Mouse (Mus musculus): ENCODE data around the gene Cdh13. TPM values are rescaled to one million over a fixed set of nuclear protein-coding genes. Genes with fewer than 3 reads are reported as not detected.
A peak's percentile ranks its signal among the peaks of the same experiment; 100 is the strongest.

Cdh13 gene
- total RNA-seq, 2 experiments from 2014 or later, result 95.8 to 111 TPM

GRCm38 (mm10) chr8:119224547-119224946, 941.0 kb downstream of the Cdh13 start:
- DNase-seq (ENCODE audit: low spot score), result peak; percentile 55

- DNase-seq (ENCODE audit: low spot score), result no peak
Observed at GRCm38 (mm10) chr8:119245181-119245580, 961.6 kb downstream of the Cdh13 start.

- no peak for DNase-seq (ENCODE audit: low spot score)
Observed at GRCm38 (mm10) chr8:119245641-119246040, 962.1 kb downstream of the Cdh13 start.

- DNase-seq (ENCODE audit: low spot score), result no peak
Observed at GRCm38 (mm10) chr8:119254358-119254757, 970.8 kb downstream of the Cdh13 start.

GRCm38 (mm10) chr8:119258642-119259041, 975.1 kb downstream of the Cdh13 start:
- no peak for DNase-seq (ENCODE audit: low spot score)

DNA sequence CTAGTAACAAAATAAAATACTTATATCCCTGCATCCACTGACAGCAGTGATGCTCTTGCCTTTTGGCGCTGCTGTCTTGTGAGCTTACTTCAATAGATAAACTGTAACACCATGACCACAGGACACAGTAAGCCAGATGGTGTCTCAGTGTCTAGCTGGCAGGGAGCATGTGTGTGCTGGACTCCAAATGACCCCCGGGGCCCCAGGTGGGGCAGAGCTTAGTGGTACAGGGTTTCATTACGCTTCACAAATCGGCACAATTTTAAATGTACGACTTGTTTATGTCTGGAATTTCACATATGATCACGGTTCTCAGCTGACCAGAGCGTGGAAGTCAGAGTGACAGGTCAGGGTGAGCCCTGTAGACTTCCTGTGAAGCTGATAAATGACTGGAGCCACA, 980.2 kb downstream of the Cdh13 start:
- no peak for DNase-seq (ENCODE audit: low spot score)

DNA sequence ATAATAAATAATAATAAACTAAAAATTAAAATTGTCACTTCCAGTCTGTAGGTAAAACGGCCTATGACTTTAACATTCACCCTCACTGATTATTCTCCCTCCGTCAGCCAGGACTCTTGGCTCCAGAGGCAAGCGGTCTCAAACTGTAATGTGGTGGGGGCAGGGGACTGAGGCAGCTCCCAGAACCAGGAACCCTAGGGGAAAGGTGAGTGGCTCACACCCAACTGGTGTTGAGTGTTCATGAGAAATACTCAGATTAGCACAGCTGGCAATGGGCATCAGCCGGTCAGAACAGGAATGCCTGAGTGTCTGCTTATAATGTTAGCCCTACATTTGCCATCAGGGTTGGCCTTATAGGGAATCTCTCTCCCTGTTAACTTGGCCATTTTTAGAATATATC, 982.8 kb downstream of the Cdh13 start:
- DNase-seq (ENCODE audit: low spot score), result no peak

- DNase-seq (ENCODE audit: low spot score), result no peak
Observed at GRCm38 (mm10) chr8:119269576-119269975, 986.0 kb downstream of the Cdh13 start.

DNA sequence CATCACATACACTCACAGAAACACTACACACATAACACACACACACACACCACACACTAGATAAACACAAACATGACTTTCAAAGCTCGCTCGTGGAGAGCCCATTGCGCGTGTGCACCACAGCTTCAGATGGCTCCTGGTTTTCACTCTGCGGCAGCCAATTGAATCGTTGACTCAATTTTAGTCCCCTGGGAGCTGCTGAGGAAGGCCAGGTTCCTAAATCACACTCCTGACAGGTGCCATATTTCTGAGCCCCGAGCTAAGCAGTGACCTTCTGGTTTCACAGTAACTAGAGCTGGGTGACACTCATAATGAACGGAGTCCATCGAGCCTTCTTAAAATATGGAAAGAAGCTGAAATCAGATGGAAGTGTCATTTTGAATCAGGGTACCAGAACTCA, 986.8 kb downstream of the Cdh13 start:
- DNase-seq (ENCODE audit: low spot score), result peak; percentile 54

DNA sequence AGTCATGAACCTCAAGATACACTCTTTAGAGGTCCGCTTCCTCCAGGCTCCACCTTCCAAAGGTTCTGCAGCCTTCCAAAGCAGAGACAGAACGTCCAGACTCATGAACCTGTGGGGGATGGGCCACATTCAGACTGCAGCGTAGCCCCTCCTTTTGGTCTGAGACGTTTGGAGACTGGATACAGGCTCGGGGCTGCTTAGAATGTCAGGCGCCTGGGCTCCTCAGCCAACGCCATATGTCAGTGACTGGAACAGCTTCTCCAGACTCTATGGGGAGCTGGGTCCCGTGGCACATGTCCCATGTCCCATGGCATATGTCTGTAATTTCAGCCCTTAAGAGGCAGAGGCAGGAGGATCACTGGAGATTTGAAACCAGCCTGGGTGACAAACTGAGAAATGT, 989.4 kb downstream of the Cdh13 start:
- DNase-seq (ENCODE audit: low spot score), result no peak

DNA sequence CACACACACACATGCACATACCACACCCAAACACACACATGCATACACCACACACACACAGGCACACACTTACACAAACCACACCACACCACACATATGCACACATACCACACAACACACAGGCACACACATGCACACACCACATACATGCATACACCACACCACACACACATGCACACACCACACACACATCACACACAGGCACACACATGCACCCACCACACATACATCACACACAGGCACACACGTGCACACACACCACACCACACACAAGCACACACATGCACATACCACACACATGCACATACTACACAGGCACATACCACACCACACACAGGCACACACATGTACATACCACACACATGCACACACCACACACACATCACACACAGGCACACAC, 991.9 kb downstream of the Cdh13 start:
- DNase-seq (ENCODE audit: low spot score), result no peak

- peak; percentile 26 for DNase-seq (ENCODE audit: low spot score)
Observed at GRCm38 (mm10) chr8:119277047-119277451, 993.5 kb downstream of the Cdh13 start.

GRCm38 (mm10) chr8:119281761-119282160, 998.2 kb downstream of the Cdh13 start:
- no peak for DNase-seq (ENCODE audit: low spot score)

- peak; percentile 15 for DNase-seq (ENCODE audit: low spot score)
Observed at GRCm38 (mm10) chr8:119284516-119284915, 1001.0 kb downstream of the Cdh13 start.

DNA sequence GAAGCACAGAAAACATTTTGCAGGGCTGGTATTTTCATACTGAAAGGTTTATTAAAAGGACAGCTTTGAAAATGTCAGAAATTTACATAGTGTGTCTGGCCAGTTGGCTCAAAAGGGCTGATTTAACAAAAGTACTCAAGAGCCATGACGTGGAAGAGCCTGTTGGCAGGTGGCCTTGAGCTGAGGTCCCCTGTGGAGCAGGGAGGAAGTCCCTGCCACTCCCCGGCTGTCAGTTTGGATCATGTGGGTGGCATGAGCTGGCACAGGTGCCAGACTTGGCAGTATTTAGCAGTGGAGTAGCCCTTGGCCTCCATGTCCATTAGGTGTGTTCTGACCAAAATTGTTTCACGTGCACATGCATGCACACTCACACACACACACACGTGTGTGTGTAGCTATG, 1001.4 kb downstream of the Cdh13 start:
- DNase-seq (ENCODE audit: low spot score), result no peak

GRCm38 (mm10) chr8:119295477-119295876, 1011.9 kb downstream of the Cdh13 start:
- DNase-seq (ENCODE audit: low spot score), result no peak

- peak; percentile 40 for DNase-seq (ENCODE audit: low spot score)
Observed at GRCm38 (mm10) chr8:119297752-119298151, 1014.2 kb downstream of the Cdh13 start.

GRCm38 (mm10) chr8:119300335-119300734, 1016.8 kb downstream of the Cdh13 start:
- DNase-seq (ENCODE audit: low spot score), result no peak

DNA sequence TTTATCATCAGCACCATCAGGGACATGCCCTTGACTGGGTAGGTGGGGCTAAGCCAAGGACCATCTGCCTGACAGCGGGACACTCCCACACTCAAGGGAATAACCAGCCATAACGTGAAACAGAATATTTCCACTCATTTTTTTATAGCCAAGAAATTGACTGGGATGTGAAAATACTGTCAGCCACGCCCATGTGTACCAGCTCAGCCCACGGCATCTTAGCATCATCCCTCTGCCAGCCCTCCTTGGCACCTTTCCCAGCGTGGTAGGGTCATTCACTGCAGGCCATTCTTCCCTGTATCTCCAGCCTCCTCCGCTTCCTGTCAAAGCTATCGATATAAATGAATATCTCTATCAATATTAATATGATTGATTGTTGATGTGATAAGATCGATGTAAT, 1020.7 kb downstream of the Cdh13 start:
- no peak for DNase-seq (ENCODE audit: low spot score)

DNA sequence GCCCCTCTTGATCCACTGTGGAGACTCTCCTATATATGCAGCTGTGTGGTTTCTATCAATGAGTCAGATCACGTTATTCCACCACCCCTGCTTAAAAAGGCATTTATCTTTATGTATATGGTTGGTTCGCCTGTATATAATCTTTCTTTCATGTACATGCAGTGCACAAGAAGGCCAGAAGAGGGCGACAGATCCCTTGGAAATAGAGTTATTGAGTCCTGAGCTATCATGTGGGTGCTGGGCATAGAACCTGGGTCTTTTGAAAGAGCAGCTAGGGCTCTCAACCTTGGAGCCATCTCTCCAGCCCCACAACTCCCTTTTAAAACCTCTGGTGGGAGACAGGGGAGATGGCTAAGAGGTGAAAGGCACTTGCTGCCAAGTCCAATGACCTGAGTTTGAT, 1027.9 kb downstream of the Cdh13 start:
- no peak for DNase-seq (ENCODE audit: low spot score)

- no peak for DNase-seq (ENCODE audit: low spot score)
Observed at GRCm38 (mm10) chr8:119323215-119323614, 1039.7 kb downstream of the Cdh13 start.

DNA sequence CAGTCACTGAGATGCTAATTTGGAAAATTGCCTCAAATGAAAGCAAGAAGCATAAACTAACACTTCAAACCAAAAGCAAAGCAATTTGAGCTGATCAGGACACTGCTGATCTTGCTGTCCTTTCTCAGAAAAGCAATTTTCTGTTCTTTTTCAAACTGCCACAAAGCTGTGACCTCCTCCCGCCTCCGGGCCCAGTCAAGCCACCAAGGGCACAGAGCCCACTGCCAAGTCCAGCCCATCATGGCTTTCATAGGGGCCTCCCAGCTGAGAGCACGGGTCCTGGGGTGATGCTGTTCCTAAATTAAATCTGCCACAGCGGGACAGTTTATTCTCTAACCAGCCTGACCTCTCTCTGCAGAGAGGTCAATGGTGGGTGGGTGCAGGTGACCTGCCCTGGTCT, 1056.0 kb downstream of the Cdh13 start:
- no peak for DNase-seq (ENCODE audit: low spot score)

GRCm38 (mm10) chr8:119343606-119344005, 1060.1 kb downstream of the Cdh13 start:
- no peak for DNase-seq (ENCODE audit: low spot score)

DNA sequence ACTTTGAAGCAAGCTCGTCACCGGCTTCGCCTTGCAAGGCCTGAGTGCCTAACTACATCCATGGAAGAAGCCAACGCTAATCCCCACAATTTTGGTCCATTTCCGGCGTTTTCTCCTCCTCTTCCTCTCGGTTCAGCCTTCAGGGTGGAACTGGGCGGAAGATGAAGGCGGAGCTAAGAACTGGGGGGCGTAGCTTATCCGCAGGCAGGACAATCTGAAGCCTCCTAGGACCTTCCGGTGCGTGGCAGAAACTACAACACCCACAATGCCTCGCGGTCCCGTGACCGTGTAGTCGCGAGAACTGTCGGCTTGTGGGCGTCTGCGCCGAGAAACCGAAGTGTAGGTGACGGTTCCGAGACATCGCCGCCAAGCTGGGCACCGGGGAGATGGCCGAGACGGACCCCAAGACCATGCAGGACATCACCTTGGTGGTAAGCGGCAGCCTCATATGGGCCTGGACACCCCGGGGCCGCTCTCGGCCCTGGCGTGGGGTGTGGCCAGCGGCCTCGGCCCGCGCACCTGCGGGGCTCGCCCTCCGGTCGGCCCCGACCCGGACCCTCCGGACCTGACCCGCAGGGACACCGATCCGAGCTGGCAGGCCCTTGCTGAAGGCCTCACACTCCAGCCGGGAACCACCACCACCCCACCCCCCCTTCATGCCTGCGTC, 1060.8 kb downstream of the Cdh13 start, which contains the start of gene Hsbp1:
Gene Hsbp1 (plus strand): TSS at position 299 of the 667 bp plus-strand sequence.
- DNase-seq (ENCODE audit: low spot score), result peak; percentile 99

Measured in gastrocnemius, adult 18-20 months (tissue).